Mouse (Mus musculus) erythroblast, embryonic 14.5 days (primary cell): ENCODE data around the gene Camk1d.

ENCODE experiments used
- GATA1 ChIP-seq: IDR thresholded peaks from 2 replicates; pipeline ENCODE4 v1.6.1; 2012; ENCODE audit warnings: low read length, inconsistent platforms, mixed read lengths
- TAL1 ChIP-seq: IDR thresholded peaks from 3 replicates; pipeline ENCODE4 v1.6.1; 2012; ENCODE audit warnings: low read length, inconsistent platforms, mixed read lengths

DNA sequence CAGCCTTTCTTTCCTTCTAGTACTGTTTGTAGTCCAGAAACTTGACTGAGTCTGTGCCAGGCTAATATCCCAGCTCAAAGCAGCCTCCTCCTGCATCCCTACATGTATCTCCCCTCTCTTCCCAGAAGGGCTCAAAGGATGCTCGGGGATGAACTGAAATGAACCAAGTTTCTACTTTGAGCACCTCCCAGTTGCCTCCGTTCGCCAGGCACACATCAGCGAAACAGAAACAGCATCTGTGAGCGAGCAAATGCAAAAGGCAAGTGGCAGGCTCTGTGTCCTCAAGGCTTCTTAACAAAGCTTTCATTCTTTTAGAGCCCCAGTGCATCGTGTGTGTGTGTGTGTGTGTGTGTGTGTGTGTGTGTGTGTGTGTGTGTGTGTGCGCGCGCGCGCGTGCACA lies 409.9 kb downstream of the Camk1d start:
- no peak for TF ChIP-seq TAL1
- no peak for TF ChIP-seq GATA1
